Mouse (Mus musculus): ENCODE results near the gene Cux1.

DNA sequence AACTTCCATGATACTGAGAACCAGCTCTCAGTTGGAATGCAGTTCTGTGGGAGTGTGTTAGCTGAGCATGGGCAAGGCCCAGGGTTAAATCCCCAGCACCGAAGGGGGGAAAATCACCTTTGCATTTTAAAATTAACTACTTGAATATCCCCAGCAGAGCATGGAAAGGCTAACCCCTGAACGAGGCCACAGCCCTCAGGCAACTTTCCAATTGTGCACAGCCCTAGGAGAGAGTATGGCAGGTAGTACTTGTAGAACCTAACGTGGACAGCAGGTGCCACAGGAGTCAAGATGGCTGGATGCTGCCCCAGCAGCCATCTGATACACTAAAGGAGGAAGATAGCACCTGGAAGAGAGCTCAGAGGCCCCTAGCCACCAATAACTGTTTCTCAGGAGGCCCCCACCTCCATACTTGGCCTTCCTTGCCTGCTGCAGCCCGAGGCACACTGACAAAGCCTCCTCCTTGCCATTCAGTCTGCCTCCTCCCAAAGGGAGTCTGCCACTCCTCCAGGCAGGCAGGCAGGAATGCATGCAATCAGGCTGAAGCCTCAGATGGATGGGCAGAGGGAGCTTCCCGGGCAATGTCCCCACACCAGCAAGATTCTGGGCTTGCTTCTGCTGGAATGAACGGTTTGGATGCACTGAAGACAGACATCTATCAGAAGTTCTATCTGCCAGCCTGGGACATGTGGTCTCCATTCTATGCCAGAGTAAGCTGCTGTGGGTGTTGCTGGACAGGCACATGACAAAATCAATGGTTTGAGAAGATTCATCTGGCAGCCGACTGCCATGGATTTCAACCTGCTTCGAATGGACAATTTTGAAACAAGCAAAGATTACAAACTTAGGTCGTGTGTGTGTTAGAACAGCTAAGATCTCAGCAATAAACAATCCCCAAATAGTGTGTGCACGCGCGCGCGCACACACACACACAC is 10.7 kb downstream of the Cux1 start:
- no peak for TF ChIP-seq CTCF (IDR thresholded peaks at IDR 0.05; ENCODE audit: borderline replicate concordance, control insufficient read depth, extremely low read depth, insufficient read depth, low read length, poor library complexity)
- TF ChIP-seq POLR2A (IDR thresholded peaks at IDR 0.05; ENCODE audit: control insufficient read depth, extremely low read depth, insufficient read depth, low read length, poor library complexity): no peak
